Mouse (Mus musculus) lung, adult 2 months (tissue): ENCODE measurements around the gene Cdhr1.

ENCODE experiments used
- CTCF ChIP-seq: fragments of 200-500 bp; IDR thresholded peaks from 2 replicates; pipeline ENCODE4 v1.5.1; 2011; ENCODE audit warnings: mild to moderate bottlenecking, low read length, control low read depth; ENCODE audit not compliant: insufficient read depth
- POLR2A ChIP-seq: fragments of 200-500 bp; IDR thresholded peaks from 2 replicates; pipeline ENCODE4 v1.6.1; 2011; ENCODE audit warnings: low read depth, mild to moderate bottlenecking, control low read depth, low read length, borderline replicate concordance; ENCODE audit errors: extremely low read depth

GRCm38 (mm10) chr14:37028555-37028954 is 69.6 kb downstream of the Cdhr1 start:
- TF ChIP-seq POLR2A (no peak), CTCF (no peak)
